Mouse (Mus musculus): ENCODE data around the gene Ncor2.

Gene Ncor2

GRCm38 (mm10) chr5:125148686-125149085 is 30.3 kb downstream of the Ncor2 start:
- in situ Hi-C loops (cut with MboI) = no loop called here

DNA sequence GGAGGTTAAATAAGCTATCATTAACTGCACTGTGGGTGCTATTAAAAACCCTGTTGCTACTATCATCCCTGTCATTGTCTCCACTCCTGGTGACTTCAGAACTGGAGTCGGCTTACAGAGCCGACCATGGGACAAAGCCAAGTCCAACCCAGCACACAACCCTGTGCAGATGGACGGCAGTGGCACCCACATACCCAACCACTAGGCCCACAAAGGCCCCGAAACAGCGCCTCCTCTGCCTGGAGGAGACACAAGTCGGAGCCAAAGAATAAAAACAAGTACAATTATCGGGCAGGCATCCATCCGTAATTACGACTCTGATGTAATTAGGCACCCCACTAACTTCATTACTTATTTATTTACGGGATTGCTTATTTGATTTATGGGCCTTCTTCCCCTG is 30.8 kb downstream of the Ncor2 start:
- in situ Hi-C loops (cut with MboI) = no loop called here

DNA sequence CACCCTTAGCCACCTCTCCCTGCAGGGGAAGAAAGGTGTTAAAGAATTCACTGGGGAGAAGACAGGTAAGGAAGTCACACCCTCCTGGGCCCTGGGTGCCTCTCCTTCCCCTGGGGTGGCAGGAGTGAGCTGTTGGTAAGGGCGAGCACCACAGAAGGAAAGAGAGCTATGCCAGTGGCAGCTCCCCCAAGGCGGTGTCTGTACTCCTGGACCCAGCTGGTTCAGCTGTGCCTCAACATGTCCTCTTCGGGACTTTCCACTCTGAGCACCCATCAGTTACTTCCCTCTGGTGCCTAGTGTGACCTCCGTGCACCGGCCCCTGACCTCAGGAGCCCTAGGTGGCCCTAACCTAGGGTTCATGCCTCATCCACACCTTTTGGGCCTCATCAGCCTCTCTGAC is 31.9 kb downstream of the Ncor2 start:
- in situ Hi-C loops (cut with MboI) = no loop called here

DNA sequence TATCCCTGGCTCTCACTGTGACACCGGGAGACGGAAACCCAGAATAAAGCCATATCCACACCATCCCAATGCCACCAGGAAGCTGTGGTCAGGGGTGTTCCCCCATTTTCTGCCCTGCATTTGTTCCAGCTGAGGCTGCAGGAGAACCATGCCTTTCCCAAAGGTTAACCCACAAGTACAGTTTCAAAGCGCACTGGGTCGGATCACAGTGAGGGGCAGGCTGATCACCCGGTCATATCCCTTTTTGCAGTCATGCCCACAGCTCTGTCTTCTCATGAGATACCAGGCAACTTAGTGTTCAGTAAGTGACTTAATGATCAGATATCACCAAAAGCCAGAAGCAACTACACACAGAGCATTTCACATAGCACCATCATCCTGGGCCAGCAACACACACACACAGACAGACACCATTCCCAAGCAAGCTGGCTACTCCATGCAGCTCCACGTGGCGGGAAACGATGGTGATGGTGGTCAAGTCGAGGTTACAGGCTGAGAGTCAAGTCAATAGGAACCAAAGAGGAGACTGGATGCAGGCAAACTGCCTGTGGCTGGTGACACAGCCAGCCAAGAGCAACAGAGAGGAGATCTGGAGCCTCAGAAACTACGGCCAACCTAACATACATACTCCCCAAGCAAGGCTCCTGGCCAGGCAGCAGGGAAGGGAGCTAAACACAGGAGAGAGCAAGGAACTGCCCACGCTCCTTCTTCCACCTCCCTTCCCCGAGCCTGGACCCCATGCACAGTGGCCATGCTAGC is 35.7 kb downstream of the Ncor2 start:
- in situ Hi-C loops (cut with MboI) = no loop called here

DNA sequence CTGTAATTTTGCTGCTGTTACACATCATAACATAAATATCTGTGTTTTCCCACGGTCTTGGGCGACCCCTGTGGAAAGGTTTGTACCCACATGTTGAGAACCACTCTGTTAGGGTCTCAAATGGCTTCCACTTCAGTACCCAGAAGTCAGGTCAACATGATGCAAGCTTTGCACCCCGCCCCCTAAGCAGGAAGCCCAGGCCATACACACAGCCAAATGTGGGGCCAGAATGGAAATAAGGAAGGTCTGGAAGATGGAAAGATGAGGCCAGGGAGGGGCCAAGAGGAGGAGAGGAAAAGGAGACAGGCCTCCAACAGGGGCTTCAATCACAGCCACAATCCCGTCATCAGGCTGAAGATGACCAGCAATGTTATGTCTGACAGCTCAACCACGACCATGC is 37.1 kb downstream of the Ncor2 start:
- in situ Hi-C loops (cut with MboI) = no loop called here

- in situ Hi-C loops (cut with MboI) = no loop called here
Observed at GRCm38 (mm10) chr5:125141525-125141880, 37.5 kb downstream of the Ncor2 start.

GRCm38 (mm10) chr5:125140832-125141524 is 38.0 kb downstream of the Ncor2 start:
- in situ Hi-C loops (cut with MboI) = no loop called here

DNA sequence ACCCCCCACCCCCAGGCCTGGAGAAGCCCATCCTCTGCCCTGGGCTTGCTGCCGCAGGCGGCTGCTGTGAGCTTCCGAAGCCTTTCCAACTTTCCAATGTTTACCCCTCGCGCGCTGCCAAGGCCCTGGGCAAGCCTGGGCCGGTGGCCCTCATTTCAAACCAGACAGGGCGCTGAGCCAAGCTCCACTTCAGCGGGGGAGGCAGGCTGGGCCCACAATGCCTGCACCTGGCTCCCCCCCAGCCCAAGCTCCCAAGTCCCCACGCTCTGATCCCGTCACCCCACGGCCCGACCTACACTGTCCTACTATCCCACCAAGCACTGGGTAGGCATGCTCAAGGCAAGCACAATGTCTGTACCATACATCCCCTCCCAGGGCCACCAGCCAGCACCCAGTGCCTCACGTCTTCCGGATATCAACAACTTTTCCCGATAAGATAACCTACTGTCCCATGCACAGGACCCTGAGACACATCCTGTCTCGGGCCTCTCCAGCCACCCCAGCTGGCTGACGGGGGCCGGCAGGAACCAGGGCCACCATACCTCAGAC is 38.8 kb downstream of the Ncor2 start:
- in situ Hi-C loops (cut with MboI) = no loop called here

GRCm38 (mm10) chr5:125139669-125140068 is 39.4 kb downstream of the Ncor2 start:
- in situ Hi-C loops (cut with MboI) = no loop called here

GRCm38 (mm10) chr5:125138841-125139430 is 40.1 kb downstream of the Ncor2 start:
- in situ Hi-C loops (cut with MboI) = no loop called here

- in situ Hi-C loops (cut with MboI) = no loop called here
Observed at GRCm38 (mm10) chr5:125137672-125138285, 41.2 kb downstream of the Ncor2 start.

DNA sequence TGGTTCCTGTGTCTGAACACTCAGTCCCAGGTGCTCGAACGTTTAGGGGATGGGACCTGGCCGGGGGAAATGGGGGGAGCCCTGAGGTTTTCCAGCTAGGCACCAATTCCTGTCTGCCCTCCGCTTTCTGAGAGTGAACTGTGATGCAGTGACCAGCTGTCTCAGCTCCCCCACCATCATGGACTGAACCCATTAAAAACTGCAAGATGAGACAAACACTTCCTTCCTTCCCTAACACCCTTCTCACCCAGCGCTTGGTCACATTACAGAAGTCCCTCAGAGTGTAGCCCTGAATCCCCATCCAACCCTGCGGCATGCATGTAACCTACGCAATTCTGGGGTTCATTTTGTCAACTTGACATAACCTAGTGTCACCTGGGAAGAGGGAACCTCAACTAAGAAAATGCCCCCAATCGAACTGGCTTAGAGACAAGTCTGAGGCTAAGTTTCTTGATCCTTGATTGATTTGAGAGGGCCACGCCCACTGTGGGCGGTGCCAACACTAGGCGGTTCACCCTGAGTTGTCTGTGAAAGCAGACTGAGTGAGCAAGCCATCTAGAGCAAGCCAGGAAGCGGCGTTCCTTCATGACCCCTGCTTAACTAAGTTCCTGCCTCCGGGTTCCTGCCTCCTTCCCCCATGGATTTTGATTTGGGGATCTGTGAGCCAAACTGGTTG is 41.9 kb downstream of the Ncor2 start:
- in situ Hi-C loops (cut with MboI) = no loop called here

- in situ Hi-C loops (cut with MboI) = no loop called here
Observed at GRCm38 (mm10) chr5:125136296-125136995, 42.6 kb downstream of the Ncor2 start.

DNA sequence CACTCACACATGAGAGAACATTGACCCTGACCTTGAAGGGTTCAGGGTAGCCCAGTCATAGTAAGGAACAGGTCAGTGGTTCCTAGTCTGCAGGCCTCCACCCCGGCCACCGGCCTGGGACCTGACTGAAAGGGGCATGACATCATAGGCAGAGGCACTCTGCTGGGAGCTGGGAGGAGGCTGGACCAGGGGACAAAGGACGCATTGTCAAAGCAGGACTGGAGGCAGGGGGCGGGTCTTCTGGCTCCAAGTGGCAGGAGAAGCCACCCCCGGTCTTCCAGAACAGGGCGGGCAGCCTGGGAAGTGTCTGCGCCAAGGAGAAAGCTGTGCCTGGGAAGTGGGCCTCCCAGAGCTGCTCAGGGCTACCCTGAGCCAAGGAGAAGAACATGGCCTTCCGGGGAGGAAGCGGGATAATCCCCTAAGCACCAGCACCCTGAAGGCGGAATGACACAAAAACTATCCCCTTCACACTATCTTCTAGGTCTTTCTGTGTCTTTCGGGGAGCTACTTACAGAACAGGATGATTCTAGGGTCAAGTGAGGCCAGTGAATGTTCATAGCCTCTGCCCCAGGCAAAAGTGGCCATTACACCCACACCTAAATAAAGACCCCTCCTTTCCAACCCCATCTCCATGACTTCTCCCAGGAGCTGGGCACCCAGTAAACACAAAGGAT is 44.1 kb downstream of the Ncor2 start:
- in situ Hi-C loops (cut with MboI) = no loop called here

- in situ Hi-C loops (cut with MboI) = no loop called here
Observed at GRCm38 (mm10) chr5:125134391-125134790, 44.6 kb downstream of the Ncor2 start.

DNA sequence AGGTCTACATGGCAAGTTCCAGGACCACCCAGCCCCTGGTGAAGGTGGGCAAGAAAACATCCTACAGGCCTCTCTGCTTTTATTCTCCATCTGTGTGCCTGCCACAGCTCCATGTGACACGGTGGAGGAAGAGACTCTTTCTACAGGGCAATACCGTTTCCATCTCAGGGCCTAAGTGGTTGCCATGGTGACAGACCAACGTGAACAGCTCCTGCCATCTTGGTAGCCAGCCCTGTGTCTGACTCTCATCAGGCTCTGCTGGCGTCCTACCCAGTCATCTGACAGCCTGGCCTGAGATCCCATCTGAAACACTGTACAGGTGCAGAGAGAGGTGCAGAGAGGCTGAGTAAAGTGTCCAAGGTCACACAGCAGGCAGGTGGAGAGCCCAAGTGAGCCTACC is 45.4 kb downstream of the Ncor2 start:
- in situ Hi-C loops (cut with MboI) = no loop called here

GRCm38 (mm10) chr5:125132566-125133260 is 46.3 kb downstream of the Ncor2 start:
- in situ Hi-C loops (cut with MboI) = no loop called here

DNA sequence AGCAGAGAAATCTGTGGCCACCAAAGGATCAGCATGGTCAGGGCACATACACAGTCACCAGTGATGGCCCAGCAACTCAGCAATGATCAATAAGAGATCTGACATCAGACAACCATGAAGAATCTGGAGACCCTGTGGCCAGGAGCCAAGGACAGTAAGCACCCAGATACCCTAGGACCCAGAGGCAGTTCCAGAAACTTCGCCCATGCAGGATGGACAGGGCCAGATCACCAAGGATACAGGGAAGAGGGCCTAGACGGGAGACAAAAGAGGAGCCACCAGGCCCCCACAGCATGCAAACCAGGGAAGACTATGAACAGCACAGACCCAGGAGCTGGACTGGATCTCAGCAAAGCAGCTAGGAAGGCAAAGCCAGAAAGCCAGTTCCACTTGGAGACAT is 47.0 kb downstream of the Ncor2 start:
- in situ Hi-C loops (cut with MboI) = no loop called here

DNA sequence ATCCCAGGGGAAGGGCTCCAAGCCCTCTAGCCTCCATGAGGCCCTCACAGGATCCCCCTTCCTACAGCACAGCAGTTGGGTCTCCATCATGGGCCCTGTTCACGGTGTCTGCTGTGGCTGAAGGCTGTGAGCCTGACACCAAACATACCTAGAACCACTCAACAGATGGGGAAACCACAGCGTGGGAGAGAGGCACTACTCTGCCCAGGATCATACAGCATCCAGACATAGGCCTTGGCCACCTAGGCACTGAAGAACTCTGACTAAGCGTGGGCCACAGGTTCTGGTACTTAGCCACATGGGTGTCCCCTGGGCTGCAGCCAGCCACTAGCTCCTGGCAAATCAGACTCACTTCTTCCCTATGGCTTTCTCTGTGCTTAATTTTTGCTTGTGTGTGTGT is 48.6 kb downstream of the Ncor2 start:
- in situ Hi-C loops (cut with MboI) = no loop called here

- in situ Hi-C loops (cut with MboI) = no loop called here
Observed at GRCm38 (mm10) chr5:125128939-125129385, 50.1 kb downstream of the Ncor2 start.

All from mature B cell (primary cell).